Mouse (Mus musculus): ENCODE measurements around the gene Ndufa6. TPM values are rescaled to one million over a fixed set of nuclear protein-coding genes. Genes with fewer than 3 reads are reported as not detected.

The Ndufa6 gene
- polyA plus RNA-seq, 1 experiment from 2014 or later: 111 TPM

Other genes with a start within 250 kb of the Ndufa6 start
- gene Ccdc134, start 226.4 kb downstream of the Ndufa6 start, polyA plus RNA-seq (2018): 6.6 to 13.4 TPM (median 7.9 TPM) in 3 replicates
- gene Srebf2, start 207.1 kb downstream of the Ndufa6 start, polyA plus RNA-seq (2018): 41.2 to 100 TPM (median 69.4 TPM) in 3 replicates
- gene Shisa8, start 141.5 kb downstream of the Ndufa6 start, polyA plus RNA-seq (2018): not detected in 3 replicates
- 0.09 TPM in 1 of 3 replicates, not detected in the others for gene Tnfrsf13c, start 130.0 kb downstream of the Ndufa6 start, polyA plus RNA-seq (2018)
- 0.32 to 3.8 TPM (median 0.76 TPM) in 3 replicates for gene Cenpm, start 109.6 kb downstream of the Ndufa6 start, polyA plus RNA-seq (2018)
- gene 1500009C09Rik, start 101.9 kb downstream of the Ndufa6 start, polyA plus RNA-seq (2018): not detected in 3 replicates
- 0.17 TPM in 1 of 3 replicates, not detected in the others for gene Sept3, start 79.4 kb downstream of the Ndufa6 start, polyA plus RNA-seq (2018)
- not detected in 3 replicates for gene Wbp2nl, start 55.4 kb downstream of the Ndufa6 start, polyA plus RNA-seq (2018)
- gene Naga, start 15.4 kb downstream of the Ndufa6 start, polyA plus RNA-seq (2018): 77.0 to 153 TPM (median 125 TPM) in 3 replicates
- 0.70 to 1.6 TPM (median 1.00 TPM) in 3 replicates for gene Pheta2, start 15.4 kb downstream of the Ndufa6 start, polyA plus RNA-seq (2018)
- gene Smdt1, start 15.4 kb downstream of the Ndufa6 start, polyA plus RNA-seq (2018): 151 to 223 TPM (median 166 TPM) in 3 replicates
- not detected in 3 replicates for gene Cyp2d22, start 25.9 kb upstream of the Ndufa6 start, polyA plus RNA-seq (2018)
- gene Cyp2d11, start 39.7 kb upstream of the Ndufa6 start, polyA plus RNA-seq (2018): not detected in 3 replicates
- not detected in 3 replicates for gene Cyp2d10, start 52.9 kb upstream of the Ndufa6 start, polyA plus RNA-seq (2018)
- gene Cyp2d9, start 79.1 kb upstream of the Ndufa6 start, polyA plus RNA-seq (2018): not detected in 3 replicates
- not detected in 3 replicates for gene Cyp2d12, start 200.8 kb upstream of the Ndufa6 start, polyA plus RNA-seq (2018)

Data from macrophage (primary cell).